Mouse (Mus musculus) limb, embryonic 14.5 days (tissue): ENCODE results near the gene Mroh2a. TPM values are rescaled to one million over a fixed set of nuclear protein-coding genes. Genes with fewer than 3 reads are reported as not detected.
"Not testable (repeated sequence)": the region's sequence is repeated elsewhere in the genome, so short reads cannot be mapped to it uniquely, and the experiment has no call there.

Experiments used
- ATAC-seq: fragments of 200-750 bp; cut with Nextera tagmentation; 2 replicates; pipeline ENCODE4 v1.8.0; 2017; ENCODE audit warnings: low read depth, moderate number of reproducible peaks, moderate TSS enrichment; ENCODE audit not compliant: low FRiP score
- DNase-seq: peaks from one replicate; pipeline ENCODE4 v3.0.0-alpha.2; 2015; ENCODE audit warnings: low spot score
- H3K27ac ChIP-seq: fragments of 300-500 bp; sonication (generic); replicated peaks from 2 replicates; pipeline ENCODE4 v1.5.1; 2014; ENCODE audit warnings: low read depth, mild to moderate bottlenecking, low read length, moderate library complexity, mixed read lengths
- H3K27me3 ChIP-seq: fragments of 300-500 bp; sonication (generic); 2 replicates; pipeline ENCODE4 v1.6.1; 2014; ENCODE audit warnings: low read length, mixed read lengths; ENCODE audit not compliant: control insufficient read depth, insufficient read depth
- H3K36me3 ChIP-seq: fragments of 300-500 bp; sonication (generic); 2 replicates; pipeline ENCODE4 v1.6.1; 2014; ENCODE audit warnings: mild to moderate bottlenecking, low read length, moderate library complexity, mixed read lengths; ENCODE audit not compliant: control insufficient read depth, insufficient read depth
- H3K4me1 ChIP-seq: fragments of 300-500 bp; sonication (generic); 2 replicates; pipeline ENCODE4 v1.6.1; 2014; ENCODE audit warnings: antibody characterized with exemption, low read length, mixed read lengths; ENCODE audit not compliant: control insufficient read depth, insufficient read depth
- H3K4me2 ChIP-seq: fragments of 300-500 bp; sonication (generic); replicated peaks from 2 replicates; pipeline ENCODE4 v1.6.1; 2014; ENCODE audit warnings: low read depth, mild to moderate bottlenecking, low read length, moderate library complexity; ENCODE audit not compliant: severe bottlenecking
- H3K4me3 ChIP-seq: fragments of 300-500 bp; sonication (generic); replicated peaks from 2 replicates; pipeline ENCODE4 v1.5.1; 2014; ENCODE audit warnings: low read length
- H3K9ac ChIP-seq: fragments of 300-500 bp; sonication (generic); 2 replicates; pipeline ENCODE4 v1.6.1; 2014; ENCODE audit warnings: mild to moderate bottlenecking, low read depth, low read length, moderate library complexity; ENCODE audit not compliant: severe bottlenecking
- H3K9me3 ChIP-seq: fragments of 300-500 bp; sonication (generic); 2 replicates; pipeline ENCODE4 v1.6.1; 2016; ENCODE audit warnings: low read length; ENCODE audit not compliant: control insufficient read depth
- POLR2A ChIP-seq: fragments of 200-500 bp; IDR thresholded peaks from 2 replicates; pipeline ENCODE4 v1.8.0; 2012; ENCODE audit warnings: inconsistent platforms, mild to moderate bottlenecking, moderate library complexity, borderline replicate concordance; ENCODE audit not compliant: insufficient read depth, insufficient read length; ENCODE audit errors: extremely low read depth
- WGBS: fragments of 180-500 bp; shearing (Covaris S2); extraction: QIAGEN DNeasy Blood & Tissue Kit; methylation state at CpG from one replicate; pipeline ENCODE4 v1.1.7; 2014; 5-methylcytosine and 5-hydroxymethylcytosine counted together
- polyA plus RNA-seq, 2 experiments: library from polyadenylated mRNA; depleted of rRNA in 1 of 2; stranded (reverse) in 1 of 2; unstranded in 1 of 2; fragments of >200 nt; fragmentation: Nextera tagmentation in 1 of 2; extraction: Ambion mirVana in 1 of 2; gene quantifications; 2 replicates each; pipeline versions ENCODE4 v1.2.1 to v1.2.3; 2012 to 2014

Mroh2a gene
- polyA plus RNA-seq, 2 experiments: 0.20 to 2.2 TPM

DNA sequence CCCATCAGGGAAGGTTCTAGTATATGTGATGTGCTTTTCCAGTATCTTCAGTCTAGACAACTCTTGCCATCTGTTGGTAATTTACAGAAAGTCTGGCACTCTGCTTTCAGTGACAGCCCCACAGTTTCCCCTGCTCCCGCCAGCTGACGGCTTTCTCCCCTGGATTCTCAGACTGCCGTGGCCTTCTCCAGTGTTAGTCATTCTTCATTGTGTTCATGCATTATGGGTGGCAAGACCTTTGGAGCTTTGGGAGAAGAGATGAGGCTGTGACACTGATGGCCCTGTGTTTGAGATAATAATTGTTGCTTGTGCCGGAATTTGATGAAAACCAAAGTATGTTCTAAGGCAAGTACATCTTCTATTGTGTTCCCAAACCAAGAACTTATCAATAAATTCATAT is 8.2 kb upstream of the Mroh2a start:
- Histone ChIP-seq H3K27me3 (no peaks in the 10 kb centered on the region), H3K4me2 (no peak overlapping the region), H3K4me1 (no peaks in the 10 kb centered on the region), H3K36me3 (no peaks in the 10 kb centered on the region), H3K9me3 (peaks cover 41% of the 10 kb centered on the region), H3K9ac (no peak overlapping the region), H3K4me3 (no peak overlapping the region), H3K27ac (no peak overlapping the region)
- TF ChIP-seq POLR2A: no peak
- DNase-seq: peak; percentile 7
- WGBS: 49% methylated on average over 4 of the region's 4 CpGs
- no peak for ATAC-seq

DNA sequence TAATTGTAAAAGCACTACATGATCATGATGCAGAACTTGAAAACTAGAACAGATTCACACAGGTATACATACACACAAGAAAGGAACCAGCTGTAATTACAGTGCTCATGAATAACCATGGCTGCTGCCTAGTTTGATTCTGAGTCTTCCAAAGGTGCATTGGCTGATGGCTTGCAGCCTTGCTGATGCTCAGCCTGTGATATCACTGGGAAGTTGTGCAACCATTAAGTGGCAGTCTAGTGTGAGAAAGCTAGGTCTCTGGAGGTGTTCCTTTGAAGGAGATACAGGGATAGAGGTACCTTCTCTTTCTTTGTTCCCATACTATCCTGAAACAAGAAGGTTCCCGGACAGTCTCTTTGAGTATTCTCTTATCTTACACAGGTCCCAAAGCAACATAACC is 7.7 kb upstream of the Mroh2a start:
- Histone ChIP-seq H3K27ac (no peak overlapping the region), H3K4me1 (no peaks in the 10 kb centered on the region), H3K4me3 (no peak overlapping the region), H3K27me3 (no peaks in the 10 kb centered on the region), H3K9me3 (peaks cover 37% of the 10 kb centered on the region), H3K36me3 (no peaks in the 10 kb centered on the region), H3K4me2 (no peak overlapping the region), H3K9ac (no peak overlapping the region)
- TF ChIP-seq POLR2A: no peak
- DNase-seq (peak; percentile 12), ATAC-seq (no peak)
- WGBS: 19% methylated on average over 1 of the region's 1 CpGs

- H3K9ac ChIP-seq: no peak overlapping the region
- no peaks in the 10 kb centered on the region for H3K4me1 ChIP-seq
- H3K4me3 ChIP-seq: no peak overlapping the region
- no peaks in the 10 kb centered on the region for H3K27me3 ChIP-seq
- TF ChIP-seq POLR2A: no peak
- DNase-seq (peak; percentile 19), ATAC-seq (no peak)
- H3K36me3 ChIP-seq: no peaks in the 10 kb centered on the region
- H3K4me2 ChIP-seq: no peak overlapping the region
- peaks cover 27% of the 10 kb centered on the region for H3K9me3 ChIP-seq
- H3K27ac ChIP-seq: no peak overlapping the region
Measured at GRCm38 (mm10) chr1:88220336-88220735, 6.5 kb upstream of the Mroh2a start.

DNA sequence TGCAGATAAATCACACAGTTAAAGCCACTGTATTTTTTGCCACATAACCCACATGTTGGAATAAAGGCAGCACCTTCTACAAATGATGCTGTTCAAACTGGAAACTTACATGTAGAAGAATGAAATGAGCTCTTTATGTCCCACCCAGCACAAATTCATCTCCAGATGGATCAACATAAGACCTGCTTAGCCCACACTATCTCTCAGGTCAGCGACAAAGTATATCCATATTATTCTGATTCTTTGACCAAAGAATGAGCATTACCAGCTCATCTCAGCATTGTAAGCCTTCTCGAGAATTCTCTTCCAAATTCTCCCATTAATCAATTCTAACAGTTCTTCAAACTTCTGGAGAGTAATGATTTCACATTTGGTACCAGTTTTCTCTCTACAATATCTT is 4.6 kb upstream of the Mroh2a start:
- ATAC-seq (no peak), DNase-seq (no peak)
- Histone ChIP-seq H3K9me3 (peaks cover 29% of the 10 kb centered on the region), H3K4me1 (no peaks in the 10 kb centered on the region), H3K27ac (no peak overlapping the region), H3K4me2 (no peak overlapping the region), H3K27me3 (no peaks in the 10 kb centered on the region), H3K4me3 (no peak overlapping the region), H3K36me3 (no peaks in the 10 kb centered on the region), H3K9ac (no peak overlapping the region)
- no peak for TF ChIP-seq POLR2A
- 50% methylated on average over 2 of the region's 2 CpGs for WGBS

GRCm38 (mm10) chr1:88223011-88223515 is 3.7 kb upstream of the Mroh2a start:
- H3K36me3 ChIP-seq, DNase-seq, H3K4me1 ChIP-seq, H3K4me2 ChIP-seq, ATAC-seq, H3K27me3 ChIP-seq, H3K4me3 ChIP-seq, H3K9ac ChIP-seq, H3K27ac ChIP-seq: not testable (repeated sequence)
- peaks cover 31% of the 10 kb centered on the region for H3K9me3 ChIP-seq

DNA sequence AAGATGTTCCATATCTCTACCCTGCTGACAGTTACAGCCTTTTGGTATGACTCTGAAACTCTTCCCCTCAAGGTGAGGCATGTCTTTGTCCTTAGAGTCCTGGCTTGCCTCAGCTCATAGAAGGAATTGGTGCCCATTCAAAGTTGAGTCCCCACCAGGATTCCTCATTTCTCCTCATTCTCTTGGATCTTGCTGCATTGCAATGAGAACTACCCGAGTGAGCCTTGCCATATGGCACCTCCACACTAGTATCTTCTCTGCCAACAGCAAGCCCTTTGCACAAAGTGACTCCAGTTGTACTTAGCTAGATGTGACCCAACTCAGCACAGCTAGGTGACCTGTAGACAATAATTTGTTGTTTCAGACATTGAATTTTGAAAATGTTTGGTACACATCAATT is 3.2 kb upstream of the Mroh2a start:
- 60% methylated on average over 1 of the region's 1 CpGs for WGBS
- DNase-seq: no peak
- Histone ChIP-seq H3K4me2 (no peak overlapping the region), H3K36me3 (no peaks in the 10 kb centered on the region), H3K27ac (no peak overlapping the region), H3K4me1 (no peaks in the 10 kb centered on the region), H3K27me3 (no peaks in the 10 kb centered on the region), H3K4me3 (no peak overlapping the region), H3K9me3 (peaks cover 36% of the 10 kb centered on the region), H3K9ac (no peak overlapping the region)
- ATAC-seq: no peak
- TF ChIP-seq POLR2A: no peak
